In the genomic region with DNA sequence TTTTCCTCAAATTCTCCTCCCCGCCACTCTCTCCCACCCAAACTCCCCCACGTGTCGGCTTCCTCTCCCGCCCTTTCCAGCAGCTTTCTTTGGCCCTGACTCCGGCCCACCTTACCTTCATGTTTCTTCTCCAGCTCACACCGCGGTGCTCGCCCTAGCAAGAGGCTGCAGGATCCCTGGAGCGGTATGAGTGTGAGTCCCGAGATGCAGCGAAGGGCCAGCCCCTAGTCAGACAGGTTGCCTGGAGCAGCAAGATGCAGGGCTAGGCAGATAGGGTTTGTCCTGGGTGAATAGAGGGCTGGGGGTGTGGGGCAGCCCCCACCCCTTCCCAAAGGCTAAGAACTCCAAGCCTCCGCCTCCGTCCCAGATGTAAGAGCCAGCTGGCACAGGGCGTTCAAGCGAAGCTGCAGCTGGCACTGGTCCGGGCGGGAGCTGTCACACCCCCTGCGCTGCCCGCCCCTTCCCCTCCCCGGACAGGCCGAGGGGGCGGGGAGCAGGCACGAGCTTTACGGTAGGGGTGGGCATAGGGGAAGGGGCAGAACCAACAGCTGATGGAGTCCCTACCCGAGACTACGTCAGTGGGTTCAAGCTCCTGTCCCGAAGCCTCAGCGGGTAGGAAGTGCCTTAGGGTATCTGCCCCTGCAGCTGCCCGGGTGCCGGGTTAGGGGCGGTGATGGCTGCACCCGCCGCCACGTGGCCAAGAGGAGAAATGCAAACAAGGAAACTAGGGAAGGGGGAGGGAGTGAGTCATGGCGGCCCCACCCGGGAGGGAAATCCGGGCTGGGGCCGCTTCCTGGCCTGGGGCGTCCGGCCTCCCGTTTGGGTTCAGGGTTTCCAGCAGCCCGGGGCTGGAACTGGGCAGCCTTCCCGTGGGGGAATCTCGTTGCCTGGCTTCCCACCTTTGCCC, we compare ENCODE assay signal across 8 mouse cellular contexts. TPM values are rescaled to one million over a fixed set of nuclear protein-coding genes. Genes with fewer than 3 reads are reported as not detected.
DNase-seq lines count a peak whose midpoint lies in the region; ATAC-seq and TF ChIP-seq lines count a peak whose summit lies in the region.

Gene Rapgef3, minus strand, starts transcription at position 693 of the 907 bp plus-strand sequence.

- peaks cover 10% of the 10 kb centered on the region for H3K27me3 ChIP-seq in CH12.LX (replicated peaks)
- peaks cover 23% of the 10 kb centered on the region for H3K27me3 ChIP-seq in forebrain, embryonic 14.5 days (replicated peaks; ENCODE audit: control insufficient read depth, insufficient read depth, low read length)
- H3K27me3 ChIP-seq in lung, embryonic 14.5 days (ENCODE audit: insufficient read depth, low read length), result peaks cover 7% of the 10 kb centered on the region; the same call in 1 of the 2 replicates

- no peaks in the 10 kb centered on the region for H3K36me3 ChIP-seq in CH12.LX (replicated peaks in 1 of 2; ENCODE audit: control insufficient read depth in 1 of 2, insufficient read depth in 1 of 2, low read length in 1 of 2)
- no peaks in the 10 kb centered on the region for H3K36me3 ChIP-seq in forebrain, embryonic 14.5 days (ENCODE audit: control insufficient read depth, insufficient read depth, low read length)
- H3K36me3 ChIP-seq in lung, embryonic 14.5 days (ENCODE audit: insufficient read depth), result no peaks in the 10 kb centered on the region

- dilution Hi-C loops in CH12.LX (cut with MboI; ENCODE audit: extremely low pct_ligation_motif_present, extremely low pct_unique_long_range_greater_than_20kb, low sequenced_read_pairs), result no loop called here

- peak; percentile 66 for TF ChIP-seq RAD21 in CH12.LX (IDR thresholded peaks at IDR 0.05; ENCODE audit: low read depth, low read length)

- TF ChIP-seq POLR2A in CH12.LX (IDR thresholded peaks at IDR 0.05; ENCODE audit: low read depth, low read length), result peak; percentile 51; the same call in 1 of the 2 replicates

- intact Hi-C loops in heart, postnatal 14 days (cut with DNase I), result loop anchor here (2.0 kb wide), 1 partner anchor 49 kb away; no protein-coding TSS in a partner anchor

- under 1% methylated on average over 40 of the region's 44 CpGs for WGBS in forebrain, embryonic 14.5 days
- WGBS in large intestine, adult 2 months, result 2% methylated on average over 44 of the region's 44 CpGs
- under 1% methylated on average over 44 of the region's 44 CpGs for WGBS in lung, embryonic 14.5 days

- peak within 1 kb of the TSS; percentile 26; the same call in 1 of the 2 replicates for H3K27ac ChIP-seq in CH12.LX (ENCODE audit: insufficient read depth, low read depth)
- H3K27ac ChIP-seq in forebrain, embryonic 14.5 days (ENCODE audit: low read depth, low read length), result 0 out of 2 replicates have a peak within 1 kb of the TSS, but pooled peaks have one; percentile 52
- H3K27ac ChIP-seq in lung, embryonic 14.5 days (ENCODE audit: low read depth), result peak within 1 kb of the TSS; percentile 76; the same call in 1 of the 2 replicates

- H3K79me2 ChIP-seq in CH12.LX (replicated peaks; ENCODE audit: control insufficient read depth, extremely low read depth, insufficient read depth, poor library complexity, severe bottlenecking), result no peaks in the 10 kb centered on the region

- DNase-seq in CH12.LX (ENCODE audit: extremely low read depth), result peak; percentile 89
- peak; percentile 46 for DNase-seq in brain, embryonic 18.5 days (ENCODE audit: low read depth, low spot score)
- peak; percentile 75 for DNase-seq in forebrain, embryonic 14.5 days (ENCODE audit: low spot score)
- peak; percentile 88 for DNase-seq in heart, postnatal 14 days
- no peak for DNase-seq in large intestine, adult 2 months (ENCODE audit: low read depth, low spot score)
- peak; percentile 86 for DNase-seq in lung, embryonic 14.5 days
- peak; percentile 89 for DNase-seq in thymus, postnatal 0 days (ENCODE audit: low spot score)

- no peaks in the 10 kb centered on the region for H3K9me3 ChIP-seq in CH12.LX (replicated peaks; ENCODE audit: low read length)
- no peaks in the 10 kb centered on the region for H3K9me3 ChIP-seq in forebrain, embryonic 14.5 days (replicated peaks; ENCODE audit: control insufficient read depth, low read length)
- H3K9me3 ChIP-seq in lung, embryonic 14.5 days (ENCODE audit: low read depth, low read length), result no peaks in the 10 kb centered on the region

- peak within 1 kb of the TSS; percentile 55 to 64 (median 62) for H3K4me3 ChIP-seq in CH12.LX (replicated peaks in 1 of 3; ENCODE audit: low read depth in 2 of 3, low read length in 2 of 3, poor library complexity in 1 of 3)
- H3K4me3 ChIP-seq in forebrain, embryonic 14.5 days (ENCODE audit: low read depth, low read length), result peak within 1 kb of the TSS; percentile 33
- H3K4me3 ChIP-seq in lung, embryonic 14.5 days (ENCODE audit: low read depth, low read length), result peak within 1 kb of the TSS; percentile 42

- H3K9ac ChIP-seq in CH12.LX (ENCODE audit: insufficient read depth, low read depth), result peak within 1 kb of the TSS; percentile 79
- H3K9ac ChIP-seq in forebrain, embryonic 14.5 days (ENCODE audit: low read length), result peak within 1 kb of the TSS; percentile 54
- H3K9ac ChIP-seq in lung, embryonic 14.5 days, result peak within 1 kb of the TSS; percentile 59

- ATAC-seq in forebrain, embryonic 14.5 days, result peak; percentile 87
- ATAC-seq in lung, embryonic 14.5 days (ENCODE audit: insufficient read depth), result peak; percentile 91
- ATAC-seq in neutrophil, adult 5-6 weeks (ENCODE audit: extremely low read depth, insufficient number of reproducible peaks, low FRiP score, poor library complexity, severe bottlenecking), result peak; percentile 85

- TF ChIP-seq CTCF in CH12.LX (conservative IDR thresholded peaks at IDR 0.05 in 1 of 2, IDR thresholded peaks at IDR 0.05 in 1 of 2; ENCODE audit: low read depth in 2 of 2, low read length in 2 of 2), result peak; percentile 19 to 84; a peak in 2 of 4 replicates
- TF ChIP-seq CTCF in lung, embryonic 14.5 days (IDR thresholded peaks at IDR 0.05; ENCODE audit: low read depth), result peak; percentile 78

- peak; percentile 28; the same call in 1 of the 2 replicates for TF ChIP-seq EP300 in CH12.LX (IDR thresholded peaks at IDR 0.05; ENCODE audit: low read length)

- in situ Hi-C loops in CH12.LX (cut with MboI; ENCODE audit: low pct_ligation_motif_present, low pct_unique_long_range_greater_than_20kb, low sequenced_read_pairs), result no loop called here

- H3K4me2 ChIP-seq in CH12.LX (ENCODE audit: insufficient read depth, low read depth, poor library complexity, severe bottlenecking), result peak within 1 kb of the TSS; percentile 79
- H3K4me2 ChIP-seq in forebrain, embryonic 14.5 days (ENCODE audit: low read length), result peak within 1 kb of the TSS; percentile 73
- peak within 1 kb of the TSS; percentile 78 for H3K4me2 ChIP-seq in lung, embryonic 14.5 days

- H3K4me1 ChIP-seq in CH12.LX (ENCODE audit: control insufficient read depth in 1 of 2, insufficient read depth in 2 of 2), result peaks cover 28 to 55% of the 10 kb centered on the region in 2 experiments
- peaks cover 28% of the 10 kb centered on the region for H3K4me1 ChIP-seq in forebrain, embryonic 14.5 days (ENCODE audit: control insufficient read depth, insufficient read depth, low read length)
- peaks cover 32% of the 10 kb centered on the region for H3K4me1 ChIP-seq in lung, embryonic 14.5 days (ENCODE audit: insufficient read depth)

TF ChIP-seq in CH12.LX, 34 proteins besides CTCF, POLR2A, EP300 and RAD21 (continues in another document):
- TF ChIP-seq ZC3H11A (IDR thresholded peaks at IDR 0.05; ENCODE audit: low read depth, low read length) (peak; percentile 12; the same call in 1 of the 2 replicates), MAFK (IDR thresholded peaks at IDR 0.05; ENCODE audit: insufficient replicate concordance, low read length) (no peak), MEF2A (IDR thresholded peaks at IDR 0.05; ENCODE audit: borderline replicate concordance, low read depth, low read length) (peak; percentile 83), MXI1 (IDR thresholded peaks at IDR 0.05; ENCODE audit: low read depth, low read length) (peak; percentile 83), CHD2 (IDR thresholded peaks at IDR 0.05; ENCODE audit: low read length) (peak; percentile 69; the same call in 1 of the 2 replicates), ELF1 (IDR thresholded peaks at IDR 0.05; ENCODE audit: low read depth, low read length) (peak; percentile 82), CHD1 (IDR thresholded peaks at IDR 0.05; ENCODE audit: low read depth, low read length) (0 out of 2 replicates have a peak, but pooled peaks have one; percentile 79), MAZ (IDR thresholded peaks at IDR 0.05; ENCODE audit: low read depth, low read length) (peak; percentile 96), GABPA (IDR thresholded peaks at IDR 0.05; ENCODE audit: insufficient replicate concordance, low read depth, low read length) (no peak), TCF12 (IDR thresholded peaks at IDR 0.05; ENCODE audit: low read depth, low read length) (peak; percentile 71), NELFE (IDR thresholded peaks at IDR 0.05; ENCODE audit: low read depth, low read length) (peak; percentile 54), SMC3 (IDR thresholded peaks at IDR 0.05; ENCODE audit: low read depth, low read length) (peak; percentile 87), KAT2A (IDR thresholded peaks at IDR 0.05; ENCODE audit: insufficient replicate concordance, low read length) (no peak), IRF4 (IDR thresholded peaks at IDR 0.05; ENCODE audit: low read depth, low read length) (peak; percentile 84), ETS1 (conservative IDR thresholded peaks at IDR 0.05; ENCODE audit: low read depth, low read length) (peak; percentile 91), BHLHE40 (IDR thresholded peaks at IDR 0.05; ENCODE audit: low read depth, low read length) (peak; percentile 67), MYC (IDR thresholded peaks at IDR 0.05; ENCODE audit: low read depth, low read length) (0 out of 2 replicates have a peak, but pooled peaks have one; percentile 55), USF2 (conservative IDR thresholded peaks at IDR 0.05; ENCODE audit: low read depth, low read length) (no peak; the same call in 1 of the 2 replicates), JUND (conservative IDR thresholded peaks at IDR 0.05; ENCODE audit: low read depth, low read length) (no peak), USF1 (IDR thresholded peaks at IDR 0.05; ENCODE audit: low read depth, low read length) (peak; percentile 64), TBP (conservative IDR thresholded peaks at IDR 0.05; ENCODE audit: low read depth, low read length) (no peak)

RNA-seq across cellular contexts. Expression of gene Rapgef3, which starts in this region (rescaled TPM):
- total RNA-seq in CH12.LX (2012; rRNA removed), result 2.8 and 3.4 TPM in 2 replicates
- total RNA-seq in CH12.LX (2014; rRNA removed), result 2.2 and 3.2 TPM in 2 replicates
- 1.7 and 2.5 TPM in 2 replicates for polyA plus RNA-seq in CH12.LX (2012; ENCODE audit: insufficient read length, low read depth)
- polyA plus RNA-seq in forebrain, embryonic 14.5 days (2014; fragmentation: Nextera tagmentation; extraction: Ambion mirVana), result 4.9 and 6.4 TPM in 2 replicates
- 10 to 100 TPM; 32.7 to 34.3 TPM for total RNA-seq in heart, postnatal 14 days (2021)
- 16.3 and 18.9 TPM in 2 replicates for polyA plus RNA-seq in large intestine, adult 2 months (2012; rRNA removed)
- 14.3 and 17.5 TPM in 2 replicates for polyA plus RNA-seq in lung, embryonic 14.5 days (2014; fragmentation: Nextera tagmentation; extraction: Ambion mirVana)
- 2.6 and 4.3 TPM in 2 replicates for total RNA-seq in neutrophil, adult 5-6 weeks (2017)
- polyA plus RNA-seq in thymus, postnatal 0 days (2015; fragmentation: Nextera tagmentation; extraction: Ambion mirVana), result 61.7 and 72.6 TPM in 2 replicates

Comparison
In these comparisons a context has a peak if more than half of its experiments do, and no peak if none do; other contexts are left out.
1. H3K27ac ChIP-seq: peak in every context shown above with its lines; median percentile 76 in lung, embryonic 14.5 days; 52 in forebrain, embryonic 14.5 days; 26 in CH12.LX.